Mouse (Mus musculus): Measurements from ENCODE around the gene Kcnk2. TPM values are rescaled to one million over a fixed set of nuclear protein-coding genes. Genes with fewer than 3 reads are reported as not detected.

The Kcnk2 gene
- total RNA-seq, 4 experiments from 2014 or later, result 1.5 to 5.0 (median 2.5) TPM

DNA sequence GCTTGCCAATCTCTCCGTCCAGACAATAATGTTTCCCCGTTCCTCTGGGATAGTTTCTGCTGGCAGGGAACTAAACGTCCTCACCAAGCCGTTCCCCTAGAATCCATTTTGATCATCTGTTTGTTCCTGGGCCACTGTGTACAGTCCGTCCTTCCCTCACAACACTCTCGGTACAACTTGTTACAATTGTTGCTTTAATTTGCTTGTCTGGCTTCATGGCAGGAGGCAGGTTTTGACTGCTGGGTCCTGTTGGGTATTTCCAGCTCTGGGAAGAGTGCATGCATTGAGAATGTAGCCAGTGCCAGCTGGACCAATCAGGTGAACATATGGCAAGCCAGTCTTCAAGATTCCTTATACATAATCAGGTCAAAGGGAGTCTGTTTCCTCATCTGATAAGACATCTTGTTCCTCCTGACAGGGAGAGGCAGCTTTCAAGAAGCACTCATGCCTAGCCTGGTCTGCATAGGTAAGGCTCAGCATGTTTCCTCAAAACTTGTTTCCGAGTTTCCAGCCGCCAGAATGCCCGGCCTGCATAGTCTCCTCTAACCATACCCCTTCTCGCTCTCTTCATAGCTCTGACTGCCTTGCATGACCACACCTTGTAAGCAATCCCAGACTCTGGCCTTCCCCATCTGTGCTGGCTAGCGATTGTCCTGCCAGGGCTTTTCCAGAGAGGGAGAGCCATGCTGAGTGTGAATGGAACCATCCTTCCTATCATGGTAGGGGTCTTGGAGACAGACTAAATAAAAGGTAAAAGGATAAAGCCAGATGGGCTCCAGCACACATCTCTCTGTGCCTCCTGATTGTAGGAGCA lies 184.1 kb downstream of the Kcnk2 start:
- DNase-seq (ENCODE audit: low spot score), result peak; percentile 26

DNA sequence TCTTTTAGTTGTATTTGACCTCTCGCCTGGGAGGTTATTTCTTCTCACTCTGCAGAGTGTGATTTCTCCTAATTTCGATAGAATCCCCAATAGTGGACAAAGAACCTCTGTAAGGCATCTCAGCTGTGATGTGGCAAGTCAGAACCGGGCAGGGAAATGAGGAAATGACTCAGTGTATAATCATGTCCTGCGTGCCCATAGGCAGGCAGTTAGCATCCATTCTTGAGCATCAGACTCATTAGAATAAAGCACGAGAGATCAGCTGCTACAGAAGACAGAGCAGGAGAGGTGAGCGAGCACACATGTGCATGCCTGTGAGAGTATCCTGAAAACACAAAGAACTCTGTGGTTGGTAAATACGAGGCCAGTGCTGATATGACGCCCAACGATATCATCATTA lies 186.9 kb downstream of the Kcnk2 start:
- no peak for DNase-seq (ENCODE audit: low spot score)

DNA sequence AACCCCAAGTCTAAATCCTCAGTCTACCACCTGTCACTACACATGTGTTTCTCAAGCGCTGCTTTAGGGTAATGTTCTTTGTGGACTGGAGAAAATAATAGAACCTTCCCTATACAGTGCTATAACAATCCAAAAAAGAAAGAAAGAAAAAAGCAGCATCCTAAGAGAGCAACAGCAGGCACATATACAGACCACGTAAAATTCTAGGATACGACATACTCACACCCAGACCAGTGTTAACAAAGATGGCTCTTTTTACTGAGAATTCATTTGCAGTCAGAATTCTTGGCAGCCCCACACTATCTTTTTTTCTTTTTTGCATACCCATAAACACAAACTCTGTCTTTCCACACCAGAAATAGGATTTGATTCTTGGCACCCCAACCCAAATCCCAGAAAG lies 187.6 kb downstream of the Kcnk2 start:
- no peak for DNase-seq (ENCODE audit: low spot score)

DNA sequence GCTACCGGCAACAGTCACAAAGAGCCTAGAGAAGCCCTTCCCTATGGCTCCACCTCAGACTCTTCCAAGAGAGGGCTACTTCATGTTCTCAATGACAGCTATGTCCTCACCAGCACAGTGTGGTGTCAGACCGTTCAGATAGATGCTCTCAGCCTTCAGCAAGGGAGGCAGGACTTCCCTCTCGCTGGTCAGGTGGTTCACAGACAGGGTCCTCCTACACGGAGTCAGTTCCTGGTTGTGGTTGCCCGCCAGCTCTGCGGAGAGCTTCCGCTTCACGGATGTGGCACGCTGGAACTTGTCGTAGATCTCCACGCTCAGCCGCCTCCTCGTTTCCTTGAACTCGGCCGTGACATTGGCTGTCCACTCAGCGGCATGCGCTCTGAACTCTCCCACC lies 192.4 kb downstream of the Kcnk2 start:
- DNase-seq (ENCODE audit: low spot score), result no peak

DNA sequence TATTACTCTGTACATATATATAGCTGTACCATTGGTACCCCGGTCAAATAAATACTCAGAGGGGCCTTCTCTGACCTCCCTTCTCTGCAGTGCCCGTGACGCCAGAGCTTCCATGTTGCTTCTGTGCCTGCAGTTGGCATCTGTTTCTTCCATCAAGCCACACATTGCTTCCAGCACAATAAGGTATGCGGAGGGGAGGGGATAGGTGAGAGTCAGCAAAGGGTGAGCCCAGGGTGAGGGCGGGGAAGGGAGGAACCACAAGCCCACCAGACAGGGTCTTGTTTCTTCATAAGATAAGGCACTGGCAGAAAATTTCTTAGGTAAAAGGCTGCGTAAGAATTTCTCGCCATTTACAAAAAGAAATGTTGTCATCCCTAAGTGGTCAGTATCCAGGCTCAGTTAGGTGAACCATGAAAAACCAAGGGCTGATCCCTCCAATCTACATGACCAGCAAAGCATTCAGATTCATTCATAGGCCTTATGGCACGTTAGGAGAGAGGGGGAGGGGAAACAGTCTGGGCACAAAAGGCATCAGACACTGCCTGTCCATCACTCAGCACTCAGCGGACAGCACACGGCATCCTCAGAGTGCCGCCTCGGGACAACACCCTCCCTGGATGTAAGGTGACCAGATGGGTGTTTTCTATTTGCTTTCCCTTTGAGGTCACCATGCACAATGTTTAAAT lies 192.9 kb downstream of the Kcnk2 start:
- DNase-seq (ENCODE audit: low spot score), result no peak

DNA sequence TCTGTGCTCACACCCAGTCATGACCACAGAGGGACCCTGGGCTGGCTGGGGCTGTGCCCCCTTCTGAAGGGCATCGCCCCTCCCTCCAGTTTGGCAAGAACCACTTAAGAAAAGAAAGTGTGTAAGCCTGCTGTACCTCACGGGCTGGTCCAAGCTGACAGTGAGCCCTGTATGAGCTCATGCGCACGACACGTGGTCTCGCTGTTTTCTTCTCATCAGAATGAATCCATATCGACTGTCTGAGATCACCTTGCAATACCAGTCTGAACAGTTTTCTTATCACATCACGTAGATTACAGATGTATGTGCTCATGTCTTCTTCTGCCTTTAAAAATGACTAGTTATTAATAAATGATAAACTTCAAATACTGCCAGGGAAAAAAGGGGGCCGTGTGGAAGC lies 193.5 kb downstream of the Kcnk2 start:
- no peak for DNase-seq (ENCODE audit: low spot score)

DNA sequence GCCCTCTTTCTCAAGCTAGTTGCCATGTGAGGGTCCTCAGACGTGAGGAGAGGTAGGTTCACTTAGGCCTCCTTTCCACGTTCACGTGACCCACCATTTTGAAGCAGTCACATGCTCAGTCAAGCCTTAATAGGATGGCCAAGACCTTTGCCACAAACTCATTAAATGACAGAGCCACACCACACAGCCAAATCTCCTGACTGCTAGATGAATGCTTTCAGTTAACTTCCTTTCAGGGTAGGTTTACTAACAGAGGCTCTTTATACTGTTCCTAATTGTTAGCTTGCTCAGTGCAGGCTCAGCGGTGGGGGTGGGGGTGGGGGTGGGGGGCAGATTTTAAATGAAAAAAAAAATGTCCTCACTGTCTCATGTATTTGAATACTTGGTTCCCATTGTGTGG lies 206.3 kb downstream of the Kcnk2 start:
- no peak for DNase-seq (ENCODE audit: low spot score)

DNA sequence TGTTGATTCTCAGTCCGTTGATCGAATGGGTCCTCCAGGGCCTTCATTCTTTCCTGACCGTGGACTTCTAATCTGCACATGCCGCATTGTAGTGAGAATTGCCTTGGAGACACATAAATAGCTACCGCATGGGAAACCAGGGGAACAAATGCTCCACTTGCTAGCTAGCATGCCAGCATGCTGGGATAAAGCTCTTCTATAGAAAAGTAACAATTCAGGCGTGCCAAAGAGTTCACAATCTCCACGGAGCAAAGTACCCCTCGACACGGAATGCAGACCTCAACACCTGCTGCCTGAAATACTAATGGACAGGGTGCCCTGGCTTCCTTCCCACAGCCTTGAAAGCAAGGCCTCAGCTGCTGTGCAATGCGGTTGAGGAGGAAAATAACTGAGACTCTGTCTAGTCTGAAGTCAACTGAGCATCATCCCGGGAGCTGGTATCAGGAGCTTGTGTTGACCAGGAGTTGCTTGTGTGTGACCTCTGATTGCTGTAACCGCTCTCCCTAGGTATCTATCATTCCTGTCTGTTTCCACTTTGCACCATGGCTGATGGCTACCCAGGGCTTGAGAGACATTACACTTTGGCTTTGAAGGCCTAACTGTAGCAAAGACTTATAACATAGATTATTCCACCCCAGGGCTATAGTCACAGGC lies 214.2 kb downstream of the Kcnk2 start:
- DNase-seq (ENCODE audit: low spot score), result no peak

DNA sequence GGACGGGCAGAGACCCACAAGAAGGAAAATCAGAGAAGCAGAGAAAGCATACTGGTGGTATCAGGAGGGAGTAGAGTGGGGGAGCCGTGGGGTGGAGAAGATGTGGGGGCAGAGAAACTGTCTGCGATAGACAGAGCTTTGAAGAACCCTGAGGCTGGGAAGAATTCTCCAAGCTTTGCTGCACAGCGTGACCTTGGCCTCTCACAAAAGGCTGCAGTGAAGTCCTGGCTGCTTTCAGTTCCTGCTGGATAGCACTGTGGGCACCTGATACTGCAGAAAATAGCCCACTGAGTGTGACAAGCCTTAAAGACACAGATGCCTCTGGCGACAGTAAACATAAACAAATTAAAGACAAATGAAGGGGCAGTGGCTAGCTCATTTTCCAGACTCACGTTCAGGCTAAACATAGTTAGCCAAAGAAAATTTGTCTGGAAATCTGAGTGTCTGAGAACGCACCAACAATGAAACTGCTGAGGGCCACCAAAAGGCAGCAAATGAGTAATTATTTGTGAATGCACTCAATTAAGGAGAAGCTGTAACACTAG lies 216.8 kb downstream of the Kcnk2 start:
- no peak for DNase-seq (ENCODE audit: low spot score)

DNA sequence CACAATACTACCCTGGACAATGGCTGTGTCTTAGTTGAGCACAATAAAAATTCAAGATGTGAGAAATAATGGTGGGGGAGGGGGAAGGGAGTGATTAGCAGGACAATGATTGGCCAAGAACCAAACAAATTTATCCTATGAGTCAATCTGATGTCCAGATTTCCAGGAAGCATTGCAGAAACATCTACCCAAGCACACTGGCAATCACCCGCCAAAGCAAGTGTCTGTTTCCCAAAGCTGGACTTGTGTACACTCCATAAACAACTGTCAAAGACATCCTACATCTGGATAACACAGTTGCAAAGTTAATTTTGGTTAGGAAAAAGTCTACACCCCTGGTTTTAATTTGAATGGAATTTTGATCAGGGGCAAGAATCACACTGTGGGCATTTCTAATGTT lies 224.3 kb downstream of the Kcnk2 start:
- DNase-seq (ENCODE audit: low spot score), result peak; percentile 51

DNA sequence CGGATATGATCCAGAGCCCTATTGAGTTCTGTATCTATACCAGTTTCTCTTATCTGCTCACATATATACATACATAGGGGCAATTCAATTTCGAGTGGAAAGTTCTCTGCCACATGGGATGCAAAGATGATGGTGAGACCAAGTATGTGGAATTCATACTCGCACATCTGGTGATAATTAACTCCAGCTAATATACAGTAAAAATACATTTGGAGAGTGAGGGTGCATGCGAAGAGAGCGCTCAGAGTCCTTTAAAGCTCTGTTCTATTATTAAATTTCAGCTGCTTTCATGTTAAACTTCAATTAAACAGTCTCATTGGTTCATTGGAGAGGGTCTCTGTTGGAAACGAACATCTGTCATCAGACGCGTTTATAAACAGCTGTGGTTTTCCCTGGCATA lies 228.6 kb downstream of the Kcnk2 start:
- no peak for DNase-seq (ENCODE audit: low spot score)

DNA sequence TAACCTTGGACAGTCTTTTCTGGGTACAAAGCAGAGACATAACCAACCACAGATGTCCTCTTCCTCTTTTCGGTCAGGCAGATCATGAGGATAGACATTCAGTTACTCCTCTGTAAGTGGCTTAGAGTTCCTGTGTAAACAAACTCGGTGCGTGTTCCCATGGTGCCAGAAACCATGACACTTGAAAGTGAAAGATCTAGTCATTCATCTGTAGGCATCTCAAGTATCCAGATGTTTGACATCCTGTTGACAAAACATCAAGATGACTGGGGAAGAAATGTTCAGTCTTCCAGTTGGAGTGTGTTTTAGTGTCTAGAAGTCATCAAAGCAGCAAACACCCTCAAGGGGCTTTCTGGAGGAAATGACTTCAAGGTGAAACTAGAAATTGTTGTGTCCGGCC lies 230.9 kb downstream of the Kcnk2 start:
- DNase-seq (ENCODE audit: low spot score), result peak; percentile 25

DNA sequence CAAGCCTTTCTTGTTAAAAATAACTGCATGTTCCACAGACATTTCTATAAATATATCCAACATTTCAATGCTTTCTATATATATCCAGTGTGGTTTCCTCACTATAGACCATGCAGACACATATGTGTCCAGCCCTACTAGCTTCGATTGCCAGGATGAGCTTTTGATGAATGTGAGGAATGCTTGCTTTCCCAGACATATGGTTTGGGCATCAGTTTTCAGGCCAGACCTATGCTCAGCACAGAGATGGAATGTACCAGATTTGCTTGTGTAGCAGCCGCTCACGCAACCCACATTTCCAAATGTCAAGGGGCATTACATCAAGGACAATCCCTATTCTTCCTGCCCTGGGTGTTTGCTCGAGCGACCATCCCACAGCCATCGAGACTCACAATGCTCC lies 236.3 kb downstream of the Kcnk2 start:
- DNase-seq (ENCODE audit: low spot score), result no peak

DNA sequence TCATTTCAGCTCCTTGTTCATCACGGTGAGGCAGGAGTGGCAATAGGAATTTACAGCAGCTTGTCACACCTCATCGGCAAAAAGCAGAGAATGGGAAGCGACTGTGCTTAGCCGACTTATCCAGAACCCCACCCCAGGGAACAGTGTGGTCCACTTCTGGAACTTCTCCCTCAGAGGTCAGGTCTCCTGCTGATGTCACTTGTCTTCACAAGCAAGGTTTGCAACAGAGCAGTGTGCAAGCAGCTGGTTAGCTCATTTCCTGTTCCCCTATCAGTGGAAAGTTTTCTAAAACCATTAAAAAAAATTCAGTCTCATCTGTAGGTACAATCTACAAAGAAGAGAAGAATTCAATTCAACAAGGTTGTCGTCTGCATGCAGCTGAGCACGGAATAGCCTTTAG lies 236.9 kb downstream of the Kcnk2 start:
- peak; percentile 51 for DNase-seq (ENCODE audit: low spot score)

DNA sequence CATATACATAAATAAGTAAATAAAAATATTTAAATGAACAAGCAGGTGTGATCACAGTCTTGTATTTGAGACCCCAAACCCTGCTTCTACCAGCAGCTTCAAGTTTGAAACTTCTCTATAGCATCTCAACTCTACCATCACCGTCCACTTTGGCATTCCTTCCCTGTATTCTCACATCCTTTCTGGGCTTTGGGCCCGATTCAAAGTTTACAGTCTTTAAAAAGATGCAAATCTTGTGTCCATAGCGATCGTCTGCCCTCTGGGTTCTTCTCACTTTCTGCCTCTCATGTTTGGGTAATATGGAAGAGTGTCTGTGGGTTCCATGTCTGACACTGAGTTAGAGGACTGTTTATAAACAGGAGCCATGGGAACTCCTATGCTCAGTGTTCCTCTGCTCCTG lies 237.4 kb downstream of the Kcnk2 start:
- DNase-seq (ENCODE audit: low spot score), result no peak

DNA sequence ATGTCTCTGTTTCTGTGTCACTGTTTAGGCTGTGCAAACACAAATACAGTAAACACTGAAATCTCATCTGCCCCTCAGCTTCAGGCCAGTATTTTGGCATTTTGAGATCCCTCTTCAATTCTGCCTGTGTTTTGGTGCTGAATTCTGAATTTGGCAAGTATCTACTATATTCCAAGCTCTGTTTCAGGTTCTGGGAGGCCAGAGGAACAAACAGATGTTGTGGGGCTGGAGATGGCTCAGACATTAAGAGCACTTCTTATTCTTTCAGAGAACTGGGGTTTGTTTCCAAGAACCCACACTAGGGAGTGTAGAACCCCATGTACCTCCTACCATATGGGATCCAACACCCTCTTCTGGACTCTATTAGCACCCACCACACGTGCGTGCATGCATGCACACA lies 237.8 kb downstream of the Kcnk2 start:
- peak; percentile 13 for DNase-seq (ENCODE audit: low spot score)

Small RNAs within 50 kb of the gene (microRNA-seq; reads per million reads assigned to microRNA genes)
- not detected for gene Gm24092
